Mouse (Mus musculus): ENCODE results near the gene Pate2. TPM values are rescaled to one million over a fixed set of nuclear protein-coding genes. Genes with fewer than 3 reads are reported as not detected.
"Not testable (repeated sequence)": the region's sequence is repeated elsewhere in the genome, so short reads cannot be mapped to it uniquely, and the experiment has no call there.

Gene Pate2
- polyA plus RNA-seq, 1 experiment from 2014 or later, result 1.2 TPM

DNA sequence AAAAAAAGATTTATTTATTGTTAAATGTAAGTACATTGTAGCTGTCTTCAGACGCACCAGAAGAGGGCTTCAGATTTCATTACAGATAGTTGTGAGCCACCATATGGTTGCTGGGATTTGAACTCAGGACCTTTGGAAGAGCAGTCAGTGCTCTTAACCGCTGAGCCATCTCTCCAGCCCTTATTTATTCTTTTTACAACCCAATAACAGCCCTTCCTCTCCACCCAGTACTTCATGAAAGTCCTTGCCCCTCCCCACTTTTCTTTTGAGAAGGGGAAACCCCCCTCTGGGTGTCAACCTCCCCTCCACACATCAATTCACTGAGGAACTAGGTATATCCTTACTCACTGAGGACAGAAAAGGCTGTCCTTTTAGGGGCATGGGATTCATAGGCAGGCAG lies 46.7 kb downstream of the Pate2 start:
- H3K4me2 ChIP-seq (ENCODE audit: low read length); H3K36me3 ChIP-seq (ENCODE audit: control insufficient read depth, insufficient read depth, low read length); H3K9me3 ChIP-seq (replicated peaks; ENCODE audit: control insufficient read depth, low read length, poor library complexity, severe bottlenecking); H3K27ac ChIP-seq (ENCODE audit: low read length); H3K4me1 ChIP-seq (ENCODE audit: control insufficient read depth, insufficient read depth, low read length); ATAC-seq; H3K27me3 ChIP-seq (ENCODE audit: control insufficient read depth, insufficient read depth, low read depth, low read length); H3K4me3 ChIP-seq (ENCODE audit: low read depth, low read length); H3K9ac ChIP-seq (ENCODE audit: low read depth, low read length): not testable (repeated sequence)
- WGBS, result 80% methylated on average over 2 of the region's 2 CpGs

DNA sequence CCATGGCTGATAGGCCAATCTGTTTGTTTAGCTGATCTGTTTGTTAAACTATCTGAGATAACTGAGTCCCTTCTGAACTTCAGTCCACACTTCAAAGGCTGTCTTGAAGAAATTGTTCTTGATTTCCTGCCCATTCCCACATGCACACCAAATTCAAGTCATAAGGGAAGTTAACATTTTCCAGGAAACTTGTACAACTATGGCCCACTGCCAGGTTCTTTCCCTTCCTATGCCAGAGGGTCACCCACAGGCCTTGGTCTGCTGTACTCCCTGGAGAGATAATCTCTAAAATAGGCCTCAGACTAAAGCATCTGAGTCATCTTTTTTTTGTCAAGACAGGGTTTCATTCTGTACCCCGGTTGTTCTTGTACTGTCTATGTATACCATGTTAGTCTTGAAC lies 62.9 kb downstream of the Pate2 start:
- Histone ChIP-seq H3K4me1 (ENCODE audit: control insufficient read depth, insufficient read depth, low read length) (no peaks in the 10 kb centered on the region), H3K4me2 (ENCODE audit: low read length) (no peak overlapping the region), H3K27me3 (ENCODE audit: control insufficient read depth, insufficient read depth, low read depth, low read length) (no peaks in the 10 kb centered on the region), H3K27ac (ENCODE audit: low read length) (no peak overlapping the region), H3K9me3 (replicated peaks; ENCODE audit: control insufficient read depth, low read length, poor library complexity, severe bottlenecking) (no peaks in the 10 kb centered on the region), H3K9ac (ENCODE audit: low read depth, low read length) (no peak overlapping the region), H3K36me3 (ENCODE audit: control insufficient read depth, insufficient read depth, low read length) (no peaks in the 10 kb centered on the region), H3K4me3 (ENCODE audit: low read depth, low read length) (no peak overlapping the region)
- 88% methylated on average over 1 of the region's 1 CpGs for WGBS
- ATAC-seq, result no peak

DNA sequence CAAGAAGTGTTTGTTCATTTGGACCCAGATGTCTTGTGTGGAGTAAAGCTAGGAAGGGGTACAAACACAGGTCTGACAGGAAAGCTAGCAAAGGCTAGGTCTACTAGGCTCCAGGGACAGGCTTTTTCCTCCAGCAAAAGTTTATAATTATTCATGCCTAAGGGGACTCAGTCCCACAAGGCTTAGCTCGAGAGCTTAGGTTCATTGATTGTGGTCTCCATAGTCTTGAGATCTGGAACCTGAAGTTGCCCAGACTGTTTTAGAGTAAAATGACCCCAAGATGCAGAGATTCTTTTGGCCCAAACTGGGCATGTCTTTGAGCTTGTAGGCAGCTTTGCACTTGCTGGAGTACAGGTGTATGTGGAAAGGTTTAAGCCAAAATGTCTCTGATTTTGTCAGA lies 78.0 kb downstream of the Pate2 start, which contains the start of gene Pate3:
Gene Pate3 (minus strand): TSS at position 101 of the 400 bp plus-strand sequence.
- no peak within 1 kb of the TSS for H3K4me2 ChIP-seq (ENCODE audit: low read length)

DNA sequence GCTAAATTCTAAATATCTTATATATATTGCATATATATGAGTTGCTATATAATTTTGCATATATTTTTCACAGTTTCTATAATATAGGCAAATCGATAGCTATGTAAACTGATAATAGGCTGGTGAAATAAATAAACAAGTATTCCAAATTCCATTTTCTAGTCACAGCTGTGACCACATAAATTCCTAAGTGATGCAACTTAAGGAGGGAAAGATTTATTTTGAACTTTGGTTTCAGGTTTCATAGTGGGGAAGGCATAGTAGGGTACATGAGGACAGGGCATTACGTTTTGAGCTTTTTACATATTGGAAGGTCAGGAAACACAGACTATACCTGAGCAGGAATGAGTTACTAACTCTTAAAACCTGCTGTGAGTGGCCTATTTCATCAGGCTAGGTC lies 103.5 kb downstream of the Pate2 start:
- 83% methylated on average over 2 of the region's 2 CpGs for WGBS
- Histone ChIP-seq H3K9me3 (replicated peaks; ENCODE audit: control insufficient read depth, low read length, poor library complexity, severe bottlenecking) (no peaks in the 10 kb centered on the region; the same call in 1 of the 2 replicates), H3K27ac (ENCODE audit: low read length) (no peak overlapping the region), H3K27me3 (ENCODE audit: control insufficient read depth, insufficient read depth, low read depth, low read length) (no peaks in the 10 kb centered on the region), H3K9ac (ENCODE audit: low read depth, low read length) (no peak overlapping the region), H3K4me3 (ENCODE audit: low read depth, low read length) (no peak overlapping the region), H3K4me2 (ENCODE audit: low read length) (no peak overlapping the region), H3K36me3 (ENCODE audit: control insufficient read depth, insufficient read depth, low read length) (no peaks in the 10 kb centered on the region), H3K4me1 (ENCODE audit: control insufficient read depth, insufficient read depth, low read length) (no peaks in the 10 kb centered on the region)
- ATAC-seq, result no peak

More for the DNA sequence above, 78.0 kb downstream of the Pate2 start, which contains the start of gene Pate3:
- no peak for ATAC-seq
- no peaks in the 10 kb centered on the region for H3K4me1 ChIP-seq (ENCODE audit: control insufficient read depth, insufficient read depth, low read length)
- WGBS, result 72% methylated on average over 1 of the region's 1 CpGs
- no peak within 1 kb of the TSS for H3K27ac ChIP-seq (ENCODE audit: low read length)
- H3K9me3 ChIP-seq (replicated peaks; ENCODE audit: control insufficient read depth, low read length, poor library complexity, severe bottlenecking), result no peaks in the 10 kb centered on the region
- no peak within 1 kb of the TSS for H3K4me3 ChIP-seq (ENCODE audit: low read depth, low read length)
- no peak within 1 kb of the TSS for H3K9ac ChIP-seq (ENCODE audit: low read depth, low read length)
- H3K27me3 ChIP-seq (ENCODE audit: control insufficient read depth, insufficient read depth, low read depth, low read length), result no peaks in the 10 kb centered on the region
- no peaks in the 10 kb centered on the region for H3K36me3 ChIP-seq (ENCODE audit: control insufficient read depth, insufficient read depth, low read length)

DNA sequence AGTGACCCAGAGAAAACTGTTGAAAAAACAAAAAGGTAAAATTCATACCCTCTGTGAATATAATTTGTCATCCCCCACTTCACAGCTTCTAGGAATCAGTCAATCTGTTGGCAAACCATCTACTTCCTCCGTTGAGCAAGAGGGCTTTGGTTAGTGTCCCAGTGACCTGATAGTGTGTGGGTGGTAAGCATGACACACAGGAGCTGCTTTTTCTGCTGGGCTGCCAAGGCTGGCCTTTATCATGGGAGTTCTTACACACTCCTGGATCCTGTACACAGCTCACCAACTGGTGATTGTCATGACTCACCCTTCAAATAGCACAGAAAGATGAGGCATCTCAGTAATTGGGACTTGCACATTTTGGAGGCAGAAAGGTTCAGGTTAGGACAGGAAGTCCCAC lies 116.9 kb downstream of the Pate2 start, which contains the start of gene Pate1:
Gene Pate1 (minus strand): TSS at position 378 of the 400 bp plus-strand sequence.
- Histone ChIP-seq H3K9me3 (replicated peaks; ENCODE audit: control insufficient read depth, low read length, poor library complexity, severe bottlenecking) (no peaks in the 10 kb centered on the region), H3K4me1 (ENCODE audit: control insufficient read depth, insufficient read depth, low read length) (no peaks in the 10 kb centered on the region), H3K9ac (ENCODE audit: low read depth, low read length) (no peak within 1 kb of the TSS), H3K27ac (ENCODE audit: low read length) (no peak within 1 kb of the TSS), H3K4me3 (ENCODE audit: low read depth, low read length) (no peak within 1 kb of the TSS), H3K36me3 (ENCODE audit: control insufficient read depth, insufficient read depth, low read length) (no peaks in the 10 kb centered on the region), H3K4me2 (ENCODE audit: low read length) (no peak within 1 kb of the TSS), H3K27me3 (ENCODE audit: control insufficient read depth, insufficient read depth, low read depth, low read length) (no peaks in the 10 kb centered on the region)
- no peak for ATAC-seq
- 75% methylated on average over 1 of the region's 1 CpGs for WGBS

DNA sequence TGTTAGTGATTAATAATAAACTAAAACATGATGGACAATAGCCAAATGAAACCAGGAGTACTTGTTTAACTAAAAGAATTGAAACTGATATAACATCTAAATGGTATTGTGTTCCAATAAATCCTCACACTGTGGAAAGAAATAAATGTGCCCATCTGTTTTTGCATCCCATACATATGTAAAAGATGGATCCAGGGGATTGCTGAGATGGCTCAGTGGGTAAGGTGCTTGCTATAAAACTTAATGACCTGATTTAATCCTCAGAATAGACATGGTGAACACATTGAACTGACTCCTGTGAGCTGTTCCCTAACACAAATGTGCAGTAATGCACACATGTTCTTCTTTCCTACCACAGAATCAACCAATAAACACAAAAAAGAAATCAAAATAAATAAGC lies 121.8 kb downstream of the Pate2 start:
- Histone ChIP-seq H3K9ac (ENCODE audit: low read depth, low read length) (no peak overlapping the region), H3K4me1 (ENCODE audit: control insufficient read depth, insufficient read depth, low read length) (no peaks in the 10 kb centered on the region), H3K27ac (ENCODE audit: low read length) (no peak overlapping the region), H3K9me3 (replicated peaks; ENCODE audit: control insufficient read depth, low read length, poor library complexity, severe bottlenecking) (peaks cover 3% of the 10 kb centered on the region; the same call in 1 of the 2 replicates), H3K4me2 (ENCODE audit: low read length) (no peak overlapping the region), H3K4me3 (ENCODE audit: low read depth, low read length) (no peak overlapping the region), H3K36me3 (ENCODE audit: control insufficient read depth, insufficient read depth, low read length) (no peaks in the 10 kb centered on the region), H3K27me3 (ENCODE audit: control insufficient read depth, insufficient read depth, low read depth, low read length) (no peaks in the 10 kb centered on the region)
- ATAC-seq, result no peak

DNA sequence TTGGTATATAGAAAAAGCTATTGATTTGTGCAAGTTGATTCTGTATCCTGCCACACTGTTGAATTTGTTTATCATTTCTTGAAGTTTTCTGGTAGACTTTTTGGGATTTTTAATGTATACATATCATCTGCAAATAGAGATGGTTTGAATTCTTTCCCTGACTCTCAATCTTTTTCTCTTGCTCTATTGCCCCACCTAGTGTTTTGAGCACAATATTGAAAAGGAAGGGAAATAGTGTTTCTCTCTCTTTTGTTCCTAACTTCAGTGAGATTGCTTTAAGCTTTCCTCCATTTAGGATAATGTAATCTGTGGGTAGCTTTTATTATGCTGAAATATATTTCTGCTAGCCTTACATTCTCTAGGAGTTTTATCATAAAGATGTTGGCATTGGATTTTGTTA lies 137.2 kb downstream of the Pate2 start:
- Histone ChIP-seq H3K27me3 (ENCODE audit: control insufficient read depth, insufficient read depth, low read depth, low read length) (no peaks in the 10 kb centered on the region), H3K4me2 (ENCODE audit: low read length) (no peak overlapping the region), H3K4me1 (ENCODE audit: control insufficient read depth, insufficient read depth, low read length) (no peaks in the 10 kb centered on the region), H3K27ac (ENCODE audit: low read length) (no peak overlapping the region), H3K36me3 (ENCODE audit: control insufficient read depth, insufficient read depth, low read length) (no peaks in the 10 kb centered on the region), H3K9ac (ENCODE audit: low read depth, low read length) (no peak overlapping the region), H3K9me3 (replicated peaks; ENCODE audit: control insufficient read depth, low read length, poor library complexity, severe bottlenecking) (no peaks in the 10 kb centered on the region), H3K4me3 (ENCODE audit: low read depth, low read length) (no peak overlapping the region)
- no peak for ATAC-seq

Other genes with a start within 250 kb of the Pate2 start
- 2.1 and 3.4 TPM in 2 replicates for gene Cdon, start 149.2 kb upstream of the Pate2 start, polyA plus RNA-seq (2015; fragmentation: Nextera tagmentation; extraction: Ambion mirVana)
- gene Gm1113, start 52.0 kb upstream of the Pate2 start, polyA plus RNA-seq (2015; fragmentation: Nextera tagmentation; extraction: Ambion mirVana), result not detected in 2 replicates
- gene Ddx25, start 11.8 kb upstream of the Pate2 start, polyA plus RNA-seq (2015; fragmentation: Nextera tagmentation; extraction: Ambion mirVana), result 31.0 and 32.4 TPM in 2 replicates
- gene Pus3, start 11.7 kb upstream of the Pate2 start, polyA plus RNA-seq (2015; fragmentation: Nextera tagmentation; extraction: Ambion mirVana), result 14.4 and 15.0 TPM in 2 replicates
- 16.0 and 17.9 TPM in 2 replicates for gene Hyls1, start 114 bp downstream of the Pate2 start, polyA plus RNA-seq (2015; fragmentation: Nextera tagmentation; extraction: Ambion mirVana)
- not detected in 2 replicates for gene Pate4, start 41.7 kb downstream of the Pate2 start, polyA plus RNA-seq (2015; fragmentation: Nextera tagmentation; extraction: Ambion mirVana)
- not detected in 2 replicates for gene Pate3, start 77.9 kb downstream of the Pate2 start, polyA plus RNA-seq (2015; fragmentation: Nextera tagmentation; extraction: Ambion mirVana)
- gene Pate1, start 117.1 kb downstream of the Pate2 start, polyA plus RNA-seq (2015; fragmentation: Nextera tagmentation; extraction: Ambion mirVana), result not detected in 2 replicates
- gene Gm17677, start 170.8 kb downstream of the Pate2 start, polyA plus RNA-seq (2015; fragmentation: Nextera tagmentation; extraction: Ambion mirVana), result not detected in 2 replicates
- not detected in 2 replicates for gene Gm17727, start 207.8 kb downstream of the Pate2 start, polyA plus RNA-seq (2015; fragmentation: Nextera tagmentation; extraction: Ambion mirVana)
- not detected in 2 replicates for gene Gm27235, start 219.8 kb downstream of the Pate2 start, polyA plus RNA-seq (2015; fragmentation: Nextera tagmentation; extraction: Ambion mirVana)
- not detected in 2 replicates for gene D730048I06Rik, start 219.8 kb downstream of the Pate2 start, polyA plus RNA-seq (2015; fragmentation: Nextera tagmentation; extraction: Ambion mirVana)

Data from midbrain, embryonic 16.5 days (tissue).